Comparison of ENCODE assay signal across 31 mouse cellular contexts in the genomic region with DNA sequence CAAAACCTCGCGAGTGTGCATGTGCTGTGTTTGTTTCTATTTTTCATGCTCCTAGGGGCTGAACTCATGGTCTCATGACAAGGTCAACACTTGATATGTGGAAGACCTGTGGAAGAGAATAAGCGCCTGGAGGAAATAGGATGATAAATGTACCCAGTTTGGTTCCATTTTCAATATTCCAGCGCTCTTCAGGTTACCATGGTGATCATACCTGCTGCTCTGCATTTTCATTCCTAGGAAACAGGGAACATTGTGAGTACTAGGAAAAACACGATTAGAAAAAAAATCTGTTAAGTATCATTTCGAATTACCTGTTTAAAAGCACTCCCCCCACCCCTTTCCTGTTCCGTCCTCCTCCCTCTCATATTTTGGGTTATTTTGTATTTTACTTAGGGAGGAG.
DNase-seq lines count a peak whose midpoint lies in the region; ATAC-seq and TF ChIP-seq lines count a peak whose summit lies in the region.
"Had no signal": no experiment of that assay in that cellular context is flagged by ENCODE, and none has a peak within 500 bp of the region (broad histone marks: within the 10 kb centered on the region; RNA-seq: fewer than 3 reads in every experiment).

No protein-coding gene starts in this region.

- no peaks in the 10 kb centered on the region for H3K9me3 ChIP-seq in hindbrain, embryonic 16.5 days (ENCODE audit: control insufficient read depth, low read length)
- H3K9me3 ChIP-seq in hindbrain, embryonic 14.5 days (ENCODE audit: control insufficient read depth, low read length): no peaks in the 10 kb centered on the region
- no peaks in the 10 kb centered on the region for H3K9me3 ChIP-seq in midbrain, embryonic 14.5 days (ENCODE audit: control insufficient read depth, low read length)
- no peaks in the 10 kb centered on the region for H3K9me3 ChIP-seq in midbrain, embryonic 11.5 days (ENCODE audit: control insufficient read depth, low read length)
- H3K9me3 ChIP-seq: hindbrain, embryonic 15.5 days; intestine, embryonic 15.5 days; limb, embryonic 10.5 days; limb, embryonic 15.5 days had no signal

- no peak overlapping the region for H3K27ac ChIP-seq in hindbrain, embryonic 16.5 days (ENCODE audit: low read depth, low read length)
- H3K27ac ChIP-seq in hindbrain, embryonic 14.5 days: no peak overlapping the region
- H3K27ac ChIP-seq in midbrain, embryonic 14.5 days (replicated peaks; ENCODE audit: low read depth, low read length): no peak overlapping the region
- H3K27ac ChIP-seq in midbrain, embryonic 11.5 days (ENCODE audit: low read depth, low read length): no peak overlapping the region
- 0 out of 2 replicates have a peak overlapping the region, but pooled peaks have one; percentile 54 for H3K27ac ChIP-seq in cortical plate, adult 2 months (ENCODE audit: insufficient read depth, low read length)
- H3K27ac ChIP-seq: gastrocnemius, adult 2 months; hindbrain, embryonic 15.5 days; intestine, embryonic 15.5 days; kidney, postnatal 0 days; limb, embryonic 10.5 days; limb, embryonic 15.5 days; liver, embryonic 13.5 days; stomach, postnatal 0 days had no signal

- ATAC-seq in hindbrain, embryonic 16.5 days: peak; percentile 70; the same call in 1 of the 2 replicates
- ATAC-seq in hindbrain, embryonic 14.5 days (ENCODE audit: low FRiP score): no peak
- ATAC-seq in midbrain, embryonic 14.5 days (ENCODE audit: low FRiP score, low TSS enrichment): no peak
- ATAC-seq in midbrain, embryonic 11.5 days (ENCODE audit: low FRiP score): no peak
- ATAC-seq: intestine, embryonic 15.5 days; lung, postnatal 0 days had no signal

- TF ChIP-seq CTCF in brain, embryonic 14.5 days (IDR thresholded peaks at IDR 0.05; ENCODE audit: borderline replicate concordance, extremely low read depth, insufficient read depth, insufficient read length): no peak
- TF ChIP-seq CTCF in cortical plate, adult 2 months (IDR thresholded peaks at IDR 0.05; ENCODE audit: extremely low read depth, insufficient read depth, low read length): no peak

- H3K9ac ChIP-seq in hindbrain, embryonic 16.5 days (ENCODE audit: low read depth, low read length): no peak overlapping the region
- H3K9ac ChIP-seq in hindbrain, embryonic 14.5 days: no peak overlapping the region
- no peak overlapping the region for H3K9ac ChIP-seq in midbrain, embryonic 14.5 days (replicated peaks; ENCODE audit: low read length)
- H3K9ac ChIP-seq in midbrain, embryonic 11.5 days (ENCODE audit: low read length): no peak overlapping the region
- H3K9ac ChIP-seq: hindbrain, embryonic 15.5 days; intestine, embryonic 15.5 days; limb, embryonic 15.5 days; liver, embryonic 13.5 days had no signal

- no peak for TF ChIP-seq POLR2A in brain, embryonic 14.5 days (IDR thresholded peaks at IDR 0.05; ENCODE audit: borderline replicate concordance, extremely low read depth, insufficient read depth, insufficient read length, poor library complexity, severe bottlenecking)
- no peak for TF ChIP-seq POLR2A in cortical plate, adult 2 months (IDR thresholded peaks at IDR 0.05; ENCODE audit: extremely low read depth, insufficient read depth, low read length)

- H3K4me3 ChIP-seq in hindbrain, embryonic 16.5 days (ENCODE audit: low read length): no peak overlapping the region
- no peak overlapping the region for H3K4me3 ChIP-seq in hindbrain, embryonic 14.5 days (replicated peaks; ENCODE audit: low read length)
- H3K4me3 ChIP-seq in midbrain, embryonic 14.5 days (replicated peaks; ENCODE audit: low read depth, low read length): no peak overlapping the region
- H3K4me3 ChIP-seq in midbrain, embryonic 11.5 days (ENCODE audit: low read depth, low read length): no peak overlapping the region
- no peak overlapping the region for H3K4me3 ChIP-seq in cortical plate, adult 2 months (ENCODE audit: insufficient read depth, low read length)
- H3K4me3 ChIP-seq: gastrocnemius, adult 2 months; hindbrain, embryonic 15.5 days; intestine, embryonic 15.5 days; limb, embryonic 10.5 days; limb, embryonic 15.5 days; liver, embryonic 13.5 days; megakaryocyte, embryonic 14.5 days had no signal

- intact Hi-C loops in heart, postnatal 10 days (cut with DNase I): no loop called here

- no peak for DNase-seq in hindbrain, embryonic 14.5 days (ENCODE audit: low spot score)
- DNase-seq in midbrain, embryonic 14.5 days: peak; percentile 25
- no peak for DNase-seq in midbrain, embryonic 11.5 days (ENCODE audit: low spot score, missing footprints)
- DNase-seq in brain, embryonic 14.5 days (ENCODE audit: low read depth): peak; percentile 29
- DNase-seq in heart, postnatal 10 days: no peak
- DNase-seq: adrenal gland, postnatal 25 days; B cell, adult 2 months; cerebellum, adult 8-10 months; cerebellum, postnatal 25 days; gastrocnemius, adult 2 months; gastrocnemius, postnatal 36 days; heart, adult 18-20 months; heart, postnatal 4 days; kidney, adult 8-10 months; liver, embryonic 13.5 days; lung, adult 18-20 months; lung, postnatal 4 days; right cerebral cortex, postnatal 4 days; thymus, adult 2 months; thymus, postnatal 36 days had no signal

- no peaks in the 10 kb centered on the region for H3K4me1 ChIP-seq in hindbrain, embryonic 16.5 days (ENCODE audit: control insufficient read depth, insufficient read depth, low read depth, low read length)
- no peaks in the 10 kb centered on the region for H3K4me1 ChIP-seq in hindbrain, embryonic 14.5 days (replicated peaks; ENCODE audit: control insufficient read depth, insufficient read depth, low read length)
- H3K4me1 ChIP-seq in midbrain, embryonic 14.5 days (ENCODE audit: control insufficient read depth, insufficient read depth, low read length): no peaks in the 10 kb centered on the region
- H3K4me1 ChIP-seq in midbrain, embryonic 11.5 days (ENCODE audit: control insufficient read depth, insufficient read depth, low read length): no peaks in the 10 kb centered on the region
- peaks cover 2% of the 10 kb centered on the region for H3K4me1 ChIP-seq in cortical plate, adult 2 months (ENCODE audit: control insufficient read depth, insufficient read depth, low read length)
- H3K4me1 ChIP-seq: hindbrain, embryonic 15.5 days; intestine, embryonic 15.5 days; limb, embryonic 10.5 days; limb, embryonic 15.5 days; liver, embryonic 13.5 days; megakaryocyte, embryonic 14.5 days had no signal

- no peak overlapping the region for H3K4me2 ChIP-seq in hindbrain, embryonic 16.5 days (ENCODE audit: low read length)
- H3K4me2 ChIP-seq in hindbrain, embryonic 14.5 days (replicated peaks): no peak overlapping the region
- no peak overlapping the region for H3K4me2 ChIP-seq in midbrain, embryonic 14.5 days (ENCODE audit: low read length)
- no peak overlapping the region for H3K4me2 ChIP-seq in midbrain, embryonic 11.5 days
- H3K4me2 ChIP-seq: heart, embryonic 11.5 days; hindbrain, embryonic 15.5 days; intestine, embryonic 15.5 days; limb, embryonic 15.5 days; liver, embryonic 13.5 days had no signal

- H3K36me3 ChIP-seq in hindbrain, embryonic 16.5 days (ENCODE audit: control insufficient read depth, insufficient read depth, low read length): no peaks in the 10 kb centered on the region
- H3K36me3 ChIP-seq in hindbrain, embryonic 14.5 days (replicated peaks; ENCODE audit: control insufficient read depth, insufficient read depth): no peaks in the 10 kb centered on the region
- H3K36me3 ChIP-seq in midbrain, embryonic 14.5 days (ENCODE audit: control insufficient read depth, insufficient read depth, low read length): no peaks in the 10 kb centered on the region
- H3K36me3 ChIP-seq in midbrain, embryonic 11.5 days (ENCODE audit: control insufficient read depth, insufficient read depth, low read length): no peaks in the 10 kb centered on the region
- H3K36me3 ChIP-seq: hindbrain, embryonic 15.5 days; intestine, embryonic 15.5 days; limb, embryonic 10.5 days; limb, embryonic 15.5 days; liver, embryonic 13.5 days had no signal

- 76% methylated on average over 7 of the region's 7 CpGs for WGBS in hindbrain, embryonic 16.5 days
- 81% methylated on average over 7 of the region's 7 CpGs for WGBS in hindbrain, embryonic 14.5 days
- 90% methylated on average over 7 of the region's 7 CpGs for WGBS in midbrain, embryonic 14.5 days
- 90% methylated on average over 7 of the region's 7 CpGs for WGBS in midbrain, embryonic 11.5 days

- H3K27me3 ChIP-seq in hindbrain, embryonic 16.5 days (replicated peaks; ENCODE audit: control insufficient read depth, insufficient read depth, low read length): no peaks in the 10 kb centered on the region
- no peaks in the 10 kb centered on the region for H3K27me3 ChIP-seq in hindbrain, embryonic 14.5 days (ENCODE audit: control insufficient read depth, insufficient read depth, low read length)
- H3K27me3 ChIP-seq in midbrain, embryonic 14.5 days (ENCODE audit: control insufficient read depth, insufficient read depth, low read length): no peaks in the 10 kb centered on the region
- H3K27me3 ChIP-seq in midbrain, embryonic 11.5 days (ENCODE audit: control insufficient read depth, insufficient read depth, low read length): no peaks in the 10 kb centered on the region
- H3K27me3 ChIP-seq: hindbrain, embryonic 15.5 days; intestine, embryonic 15.5 days; limb, embryonic 15.5 days; liver, embryonic 13.5 days; megakaryocyte, embryonic 14.5 days had no signal

Comparison
In these comparisons a context has a peak if more than half of its experiments do, and no peak if none do; other contexts are left out.
1. DNase-seq: peak in midbrain, embryonic 14.5 days (single experiment) and brain, embryonic 14.5 days (single experiment); none in hindbrain, embryonic 14.5 days (single experiment), midbrain, embryonic 11.5 days (single experiment) and heart, postnatal 10 days (0 of 2).